Mouse (Mus musculus): ENCODE measurements around the gene Rpl11.
"Not testable (repeated sequence)": the region's sequence is repeated elsewhere in the genome, so short reads cannot be mapped to it uniquely, and the experiment has no call there.

Rpl11 gene

GRCm38 (mm10) chr4:135980223-135980622, 73.0 kb downstream of the Rpl11 start:
- not testable (repeated sequence) for DNase-seq (ENCODE audit: low spot score in 2 of 2)

All from spleen, postnatal 36 days (tissue).